Mouse (Mus musculus) monocyte, adult 5-6 weeks (primary cell): Measurements from ENCODE around the gene Abca13. TPM values are rescaled to one million over a fixed set of nuclear protein-coding genes. Genes with fewer than 3 reads are reported as not detected.
"Not testable (repeated sequence)": the region's sequence is repeated elsewhere in the genome, so short reads cannot be mapped to it uniquely, and the experiment has no call there.

Source experiments
- ATAC-seq: fragments of 153-309, 156-312 bp; replicated peaks from 2 replicates; pipeline ENCODE4 v1.8.0; 2017; ENCODE audit warnings: mild to moderate bottlenecking; ENCODE audit not compliant: low TSS enrichment, insufficient number of reproducible peaks, severe bottlenecking, poor library complexity, low FRiP score
- total RNA-seq: library from RNA; stranded (forward); fragments of 200-1000, 200-491, 200-594 nt; gene quantifications from 3 replicates; pipeline ENCODE4 v1.2.3, GENCODE M21; 2017

Gene Abca13
- total RNA-seq, 1 experiment from 2014 or later = 0.29 TPM

GRCm38 (mm10) chr11:9269090-9269489, 77.3 kb downstream of the Abca13 start:
- ATAC-seq = no peak

GRCm38 (mm10) chr11:9285204-9285603, 93.5 kb downstream of the Abca13 start:
- ATAC-seq = no peak; the same call in 1 of the 2 replicates

- no peak for ATAC-seq
These were observed 94.0 kb downstream of the Abca13 start for GRCm38 (mm10) chr11:9285759-9286158.

DNA sequence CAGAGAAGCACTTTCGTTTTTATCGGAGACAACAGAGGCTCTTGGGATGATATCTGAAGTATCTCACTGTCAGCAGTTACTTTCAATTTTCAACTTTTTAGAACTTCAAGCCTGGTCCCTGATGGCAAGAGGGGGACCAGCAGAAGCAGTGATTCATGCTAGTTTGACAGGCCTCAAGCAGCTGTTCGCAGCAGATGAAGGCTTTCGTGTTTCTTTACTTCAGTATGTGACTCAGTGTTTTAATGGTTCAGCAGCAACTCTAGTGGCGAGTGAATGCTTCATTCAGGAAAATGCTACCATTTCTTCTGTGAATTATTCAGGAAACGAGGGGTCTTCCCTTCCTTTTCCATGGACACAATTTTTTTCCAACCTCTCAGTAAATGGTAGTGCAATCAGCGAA, 99.4 kb downstream of the Abca13 start:
- no peak for ATAC-seq

GRCm38 (mm10) chr11:9299615-9300014, 107.9 kb downstream of the Abca13 start:
- ATAC-seq = no peak

GRCm38 (mm10) chr11:9305450-9305849, 113.7 kb downstream of the Abca13 start:
- ATAC-seq = no peak

- ATAC-seq = no peak
These were observed 124.8 kb downstream of the Abca13 start for GRCm38 (mm10) chr11:9316545-9316944.

DNA sequence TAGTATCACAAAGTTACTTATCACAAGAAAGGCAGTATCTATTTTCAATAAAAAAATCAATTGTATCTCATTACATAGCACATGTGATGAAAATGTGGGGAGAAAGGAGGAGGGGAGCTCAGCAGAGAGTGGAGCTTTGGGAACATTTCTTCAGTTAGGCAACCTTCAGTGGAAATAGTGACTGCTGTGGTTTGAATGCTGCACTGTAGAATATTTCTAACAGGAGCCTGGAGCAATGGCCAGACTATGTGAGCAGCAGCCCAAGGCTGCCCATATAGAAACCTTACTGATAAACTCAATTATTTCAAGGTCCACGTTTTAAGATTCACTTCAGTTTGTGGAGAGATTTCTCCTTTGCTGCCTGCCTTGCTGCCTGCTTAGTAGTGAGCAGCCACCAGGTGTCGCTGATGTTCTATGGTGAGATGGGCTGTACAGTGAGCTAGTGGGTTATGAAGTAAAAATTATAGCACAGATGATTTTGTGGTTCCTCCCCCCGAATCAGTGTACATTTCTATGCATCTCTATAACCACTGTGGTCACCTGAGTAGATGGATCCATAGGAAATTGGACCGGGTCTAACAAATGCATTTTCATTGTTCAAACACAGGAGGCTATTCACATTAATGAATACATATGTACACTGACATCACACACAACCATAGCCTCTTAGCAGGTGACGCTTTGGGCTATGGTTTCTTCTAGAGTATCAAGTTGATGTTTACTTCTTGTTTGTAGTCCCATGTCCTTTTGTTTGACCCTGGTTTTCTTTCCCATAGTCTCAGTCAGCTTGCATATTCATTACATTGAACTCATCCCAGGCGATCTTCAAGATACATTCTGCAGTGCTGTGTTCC, 125.6 kb downstream of the Abca13 start:
- ATAC-seq = peak; percentile 54; the same call in 1 of the 2 replicates

DNA sequence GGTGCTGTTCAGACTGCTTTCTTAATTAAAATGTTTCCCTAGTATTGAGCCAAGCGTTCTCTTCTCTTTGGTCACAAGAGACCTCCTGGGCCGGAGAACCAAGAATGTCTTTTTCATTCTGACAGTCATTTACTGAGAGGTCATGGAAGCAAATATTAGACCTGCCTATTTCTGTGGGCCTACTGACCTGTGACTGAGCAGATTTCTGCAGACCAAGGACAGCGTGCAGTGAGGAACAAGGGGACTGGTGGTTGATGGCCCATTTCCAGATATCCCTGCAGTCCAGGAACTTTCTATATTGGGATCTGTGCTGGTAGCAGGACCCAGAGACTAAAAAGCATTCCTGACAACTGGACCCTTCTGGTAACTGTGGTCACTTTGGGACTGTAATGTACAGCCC, 146.4 kb downstream of the Abca13 start:
- no peak for ATAC-seq

- ATAC-seq = no peak
These were observed 156.0 kb downstream of the Abca13 start for GRCm38 (mm10) chr11:9347724-9348123.

GRCm38 (mm10) chr11:9373160-9373559, 181.4 kb downstream of the Abca13 start:
- 0 out of 2 replicates have a peak, but pooled peaks have one; percentile 40 for ATAC-seq

- ATAC-seq = not testable (repeated sequence)
These were observed 182.7 kb downstream of the Abca13 start for GRCm38 (mm10) chr11:9374426-9374825.

DNA sequence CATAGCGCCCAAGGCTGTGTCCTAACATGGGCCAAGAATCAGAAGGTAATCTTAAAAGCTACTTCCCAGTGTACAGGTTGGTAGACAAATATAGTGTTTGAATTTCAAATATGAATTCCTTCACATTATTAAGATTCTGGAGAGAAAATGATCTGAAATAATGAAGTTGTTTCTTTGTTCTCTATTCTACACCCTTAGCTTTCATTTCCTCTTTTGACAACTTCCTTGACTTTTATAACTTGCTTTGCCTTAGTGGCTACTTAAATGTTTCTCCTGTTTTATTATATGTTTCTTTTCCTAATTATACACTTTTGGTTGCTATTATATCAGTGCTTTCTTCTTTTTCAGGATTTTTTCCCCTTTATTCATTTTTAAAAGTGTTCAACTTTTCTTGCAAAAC, 196.8 kb downstream of the Abca13 start:
- no peak for ATAC-seq

GRCm38 (mm10) chr11:9416946-9417345, 225.2 kb downstream of the Abca13 start:
- ATAC-seq = no peak

DNA sequence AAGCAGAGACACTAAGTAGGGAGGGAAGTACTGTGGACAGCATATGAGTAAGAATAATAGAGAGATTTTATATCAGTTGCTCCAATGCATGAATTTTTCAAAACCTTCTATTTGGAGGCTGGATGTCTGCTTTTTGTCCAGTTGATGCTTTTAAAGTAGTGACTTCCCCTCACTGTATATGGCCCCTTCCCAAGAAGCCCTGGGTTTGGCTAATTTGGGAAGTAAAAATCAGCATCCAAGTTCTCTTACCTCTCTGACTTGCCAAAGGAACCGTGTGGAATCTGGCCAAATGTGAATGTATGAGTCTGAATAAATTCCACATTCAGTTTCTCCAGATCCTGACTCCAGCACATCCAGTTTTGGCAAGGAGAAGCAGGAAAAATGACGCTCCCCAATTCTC, 228.5 kb downstream of the Abca13 start:
- no peak for ATAC-seq

- ATAC-seq = no peak
These were observed 235.7 kb downstream of the Abca13 start for GRCm38 (mm10) chr11:9427411-9427810.

DNA sequence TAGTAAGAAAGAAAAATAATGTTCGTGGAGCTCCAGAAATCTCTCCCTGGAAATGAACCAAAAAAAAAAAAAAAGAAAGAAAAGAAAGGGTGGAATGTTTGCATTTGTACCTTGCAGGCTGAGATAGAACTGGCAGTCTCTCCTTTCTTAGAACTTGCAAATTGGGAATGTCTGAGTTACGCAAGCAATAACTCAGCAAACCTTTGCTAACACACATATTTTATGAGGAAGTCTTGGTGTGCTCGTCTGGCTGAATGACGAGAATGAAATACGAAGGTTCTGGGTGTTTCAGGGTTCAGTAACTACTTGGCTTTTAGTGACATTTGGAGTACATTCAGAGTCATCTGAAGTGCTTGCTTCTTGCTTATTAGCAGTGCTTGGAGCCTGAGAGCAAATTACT, 241.1 kb downstream of the Abca13 start:
- no peak for ATAC-seq

- ATAC-seq = no peak
These were observed 244.9 kb downstream of the Abca13 start for GRCm38 (mm10) chr11:9436617-9437016.

GRCm38 (mm10) chr11:9439781-9440180, 248.0 kb downstream of the Abca13 start:
- ATAC-seq = no peak

DNA sequence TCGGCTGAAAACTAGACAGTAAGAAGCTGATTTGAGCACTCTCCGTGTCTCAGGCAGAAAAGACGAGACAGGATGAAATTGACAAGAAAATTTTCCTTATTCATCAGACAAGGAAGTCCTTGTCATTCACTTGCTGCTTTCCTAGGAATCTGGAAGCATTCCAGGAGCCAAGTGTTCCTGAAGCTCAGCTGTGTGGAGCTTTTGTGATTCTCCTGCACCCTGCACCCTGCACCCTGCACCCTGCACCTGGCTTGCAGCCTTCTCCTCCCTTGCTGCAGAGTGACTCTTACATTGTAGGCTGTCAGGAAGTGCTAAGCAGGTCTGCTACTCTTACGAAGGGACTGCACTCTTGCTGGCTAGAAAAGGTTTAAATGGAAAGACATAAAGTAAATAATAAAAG, 249.4 kb downstream of the Abca13 start:
- ATAC-seq = no peak
